Mouse (Mus musculus): Measurements from ENCODE around the gene Lrpprc.

GRCm38 (mm10) chr17:84708818-84709217, 81.8 kb downstream of the Lrpprc start:
- TF ChIP-seq CTCF (conservative IDR thresholded peaks at IDR 0.05; ENCODE audit: low read length) (no peak), NANOG (IDR thresholded peaks at IDR 0.05; ENCODE audit: borderline replicate concordance, low read length) (no peak)
